Mouse (Mus musculus) lung, postnatal 0 days (tissue): Measurements from ENCODE around the gene Rpl23.

ENCODE experiments used
- CTCF ChIP-seq: IDR thresholded peaks from 2 replicates; pipeline ENCODE4 v1.5.1; 2016; ENCODE audit warnings: antibody characterized with exemption, mild to moderate bottlenecking
- EP300 ChIP-seq: IDR thresholded peaks from 2 replicates; pipeline ENCODE4 v1.6.1; 2016; ENCODE audit warnings: antibody characterized with exemption, mild to moderate bottlenecking, control low read depth

DNA sequence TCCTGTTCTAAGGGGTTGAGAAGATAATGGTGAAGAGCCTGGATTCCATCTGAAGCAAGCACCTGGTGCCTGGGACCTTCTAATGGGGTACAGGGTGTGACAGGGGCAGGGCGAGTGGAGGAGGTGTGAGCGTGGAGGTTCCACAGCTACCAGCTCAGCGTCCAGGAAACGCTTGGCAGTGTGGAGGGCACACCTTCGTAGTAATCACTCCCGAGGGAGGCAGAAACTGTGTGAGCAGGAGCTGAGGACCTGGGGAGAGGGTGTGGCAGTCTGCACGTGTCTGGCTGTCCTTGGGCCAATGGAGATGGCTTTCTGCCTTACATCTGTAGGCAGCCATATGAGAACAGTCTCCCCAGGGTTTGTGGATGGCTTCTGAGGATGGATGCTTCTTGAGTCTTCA lies 30.8 kb upstream of the Rpl23 start:
- TF ChIP-seq CTCF = no peak
- TF ChIP-seq EP300 = no peak
